Mouse (Mus musculus) E14TG2a.4 (cell line): ENCODE results near the gene Arhgef40.
A peak's percentile ranks its signal among the peaks of the same experiment; 100 is the strongest.

ENCODE experiments used
- CTCF ChIP-seq: conservative IDR thresholded peaks from 2 replicates; pipeline ENCODE4 v1.5.1; 2014; ENCODE audit warnings: low read length
- NANOG ChIP-seq: IDR thresholded peaks from 2 replicates; pipeline ENCODE4 v1.6.1; 2014; ENCODE audit warnings: borderline replicate concordance, low read length, mixed read lengths
- POU5F1 ChIP-seq: IDR thresholded peaks from 2 replicates; pipeline ENCODE4 v1.6.1; 2014; ENCODE audit warnings: low read length, borderline replicate concordance

DNA sequence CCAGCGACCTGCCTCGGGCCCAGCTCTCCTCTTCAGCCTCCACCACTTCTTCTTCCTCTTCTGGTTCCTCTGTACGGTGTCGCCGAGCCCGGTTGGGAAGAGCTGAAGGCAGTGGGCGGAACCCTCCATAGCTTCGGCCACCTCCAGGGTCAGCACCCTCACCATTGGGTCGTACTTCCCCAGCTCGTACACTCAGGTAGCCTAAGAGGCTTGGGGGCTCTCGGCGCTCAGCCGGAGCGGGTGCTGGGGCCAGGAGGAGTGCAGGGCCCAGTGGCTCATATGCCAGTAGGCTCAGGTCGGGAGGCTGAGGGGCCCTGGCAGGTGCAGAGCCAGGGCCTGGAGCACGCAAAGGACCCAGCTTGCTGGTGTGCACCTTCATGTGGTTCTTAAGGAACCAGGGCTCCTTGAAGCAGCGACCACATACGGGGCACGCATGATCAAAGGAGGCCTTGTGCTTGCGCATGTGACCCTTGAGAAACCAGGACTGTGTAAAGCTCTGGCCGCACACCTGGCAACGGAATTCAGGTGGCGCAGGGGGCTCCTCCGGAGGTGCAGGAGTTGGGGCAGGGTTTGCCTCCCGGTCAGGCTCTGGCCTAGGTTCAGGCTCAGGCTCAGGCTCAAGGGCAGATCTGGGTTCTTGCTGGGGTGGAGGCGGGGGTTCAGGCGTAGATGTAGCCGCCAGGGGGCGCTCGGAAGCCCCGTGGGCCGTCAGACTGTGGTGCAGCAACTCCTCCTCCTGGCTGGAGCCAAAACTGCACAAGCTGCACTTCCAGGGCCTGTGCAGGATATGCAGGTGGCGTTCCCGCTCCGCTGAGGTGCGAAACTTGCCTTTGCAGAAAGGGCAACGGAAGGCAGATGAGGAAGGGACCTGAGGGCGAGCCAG lies 24.0 kb downstream of the Arhgef40 start:
- TF ChIP-seq CTCF (peak; percentile 98), POU5F1 (no peak), NANOG (no peak)
